Mouse (Mus musculus) layer of hippocampus, postnatal 36 days (tissue): ENCODE data around the gene Mesd. TPM values are rescaled to one million over a fixed set of nuclear protein-coding genes. Genes with fewer than 3 reads are reported as not detected.

Source experiments
- DNase-seq, 2 experiments: peaks; one replicate each; pipeline ENCODE4 v3.0.0; 2022
- total RNA-seq, 2 experiments: library from RNA; stranded (reverse); gene quantifications; 2 replicates each; pipeline ENCODE4 v1.2.3; 2021

Gene Mesd
- 10 to 100 TPM; 57.7 to 76.4 TPM for total RNA-seq

DNA sequence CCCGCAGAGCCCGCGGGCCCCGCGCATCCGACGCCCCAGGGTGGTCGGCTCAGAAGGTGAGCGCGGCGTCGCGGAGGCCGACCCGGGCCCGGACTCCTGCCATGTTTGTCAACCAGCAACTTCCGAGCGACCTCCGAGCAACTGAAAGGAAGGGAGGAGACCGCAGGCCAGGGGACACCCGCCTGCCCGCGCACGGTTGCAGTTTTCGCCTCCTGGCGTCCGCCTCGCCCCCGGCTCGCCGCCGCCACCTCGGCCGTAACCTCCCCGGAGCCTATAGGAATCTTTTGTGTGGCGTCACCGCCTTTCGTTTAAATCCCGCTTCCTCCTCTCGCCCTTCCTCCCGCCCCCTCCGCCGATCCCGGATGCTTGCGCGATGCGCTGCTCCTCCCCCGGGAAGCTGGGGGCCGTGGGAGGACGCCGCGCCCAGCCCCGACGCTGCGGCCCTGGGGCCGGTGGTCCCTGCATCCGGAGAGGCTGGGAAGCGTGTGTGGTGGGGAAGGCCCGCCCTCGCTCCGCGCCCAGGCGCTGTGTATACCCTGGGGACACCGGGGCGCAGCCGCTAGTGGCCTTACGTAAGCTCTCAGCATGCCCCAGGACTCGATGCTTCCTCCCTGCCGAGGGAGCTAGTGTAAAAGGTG, at the start of gene Mesd, which contains the start of gene Tlnrd1:
Mesd (plus strand) TSS at position 446 of the 638 bp plus-strand sequence.
Tlnrd1 (minus strand) TSS at position 285 of the 638 bp plus-strand sequence.
- peak; percentile 90 to 91 for DNase-seq

DNA sequence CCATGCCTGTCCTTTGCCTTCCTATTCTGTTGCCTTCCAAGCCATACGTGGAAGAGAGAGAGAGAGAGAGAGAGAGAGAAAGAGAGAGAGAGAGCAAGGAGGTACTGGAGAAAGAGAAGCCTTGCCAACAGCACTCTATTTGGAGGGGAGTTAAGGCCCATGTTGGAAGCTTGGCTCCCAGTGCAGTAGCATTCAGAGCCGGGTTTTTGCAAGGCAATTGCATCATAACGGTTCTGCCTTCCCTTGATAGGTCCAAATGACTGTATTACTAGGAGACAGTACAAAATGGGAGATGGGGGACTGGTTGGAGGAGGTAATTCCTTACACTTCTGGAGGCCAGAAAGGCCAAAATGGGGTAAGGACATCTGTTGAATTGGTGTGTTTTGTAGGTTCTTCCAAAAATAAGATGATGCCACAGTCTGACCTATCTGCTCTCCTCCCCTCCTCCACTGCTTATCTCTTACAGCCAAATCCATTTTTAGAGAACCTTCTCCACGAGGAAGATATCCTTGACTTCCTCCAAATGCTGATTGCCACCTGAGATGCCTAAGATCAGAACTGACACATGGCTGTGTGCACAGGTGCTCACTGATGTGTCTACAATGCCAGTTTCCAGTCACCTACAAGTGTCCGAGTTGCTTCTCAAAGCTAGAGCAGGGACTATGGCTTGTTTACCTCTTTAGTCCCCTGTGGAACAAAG, 45.6 kb upstream of the Mesd start:
- no peak for DNase-seq

DNA sequence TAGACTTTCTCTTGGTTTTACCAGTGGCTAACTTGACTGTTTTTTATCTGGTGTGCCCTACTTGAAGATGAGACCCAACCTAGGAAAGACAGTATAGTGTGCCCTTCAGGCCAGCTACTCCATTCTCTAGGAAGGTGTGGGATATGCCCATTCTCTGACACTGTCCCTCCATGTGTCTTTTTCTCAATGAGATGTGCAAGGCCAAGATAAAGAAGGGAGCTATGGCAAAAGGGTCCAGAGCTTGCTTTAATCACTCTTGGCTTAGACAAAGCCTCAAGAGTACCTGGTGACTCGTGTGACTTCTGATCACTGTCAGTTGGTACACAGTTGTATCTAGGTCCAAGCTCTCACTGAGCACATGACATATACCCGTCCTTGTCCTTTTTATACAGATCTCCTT, 44.2 kb upstream of the Mesd start:
- DNase-seq, result no peak

DNA sequence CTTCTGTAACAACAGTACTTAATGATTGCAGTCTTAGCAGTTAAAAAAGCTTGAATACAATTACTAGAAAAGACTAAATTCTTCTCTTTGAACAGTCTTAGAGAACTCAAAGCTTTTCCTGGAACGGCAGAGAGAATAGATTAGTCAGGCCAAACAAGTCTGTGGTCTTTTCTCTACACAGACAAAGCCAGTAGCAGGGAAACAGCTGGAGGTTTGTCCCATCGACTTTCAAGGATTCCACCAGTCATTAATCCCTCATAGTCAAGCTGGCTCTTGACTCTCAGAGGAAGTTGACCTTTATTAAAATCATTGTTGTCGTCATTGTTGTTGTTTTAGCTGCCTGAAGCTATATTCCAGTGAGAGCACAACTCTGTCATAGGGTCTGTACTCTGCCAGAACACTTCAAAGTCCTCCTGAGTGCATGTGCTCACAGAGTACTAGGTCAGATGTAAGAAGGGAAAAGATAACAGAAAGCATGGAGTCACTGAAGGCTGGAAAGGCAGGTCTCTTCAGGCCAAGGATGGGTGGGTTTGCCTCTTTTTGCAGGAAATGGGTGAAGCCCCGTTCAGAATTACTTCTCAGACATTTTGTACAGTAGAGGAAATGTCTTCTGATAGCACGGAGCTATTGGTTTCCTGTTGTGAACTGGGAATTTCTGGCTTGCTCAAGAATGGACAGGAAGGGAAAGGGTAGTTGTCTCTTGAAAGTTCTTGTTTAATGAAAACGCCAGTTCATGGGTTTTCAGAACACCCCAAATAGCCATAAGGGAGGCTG, 41.6 kb upstream of the Mesd start:
- no peak for DNase-seq

DNA sequence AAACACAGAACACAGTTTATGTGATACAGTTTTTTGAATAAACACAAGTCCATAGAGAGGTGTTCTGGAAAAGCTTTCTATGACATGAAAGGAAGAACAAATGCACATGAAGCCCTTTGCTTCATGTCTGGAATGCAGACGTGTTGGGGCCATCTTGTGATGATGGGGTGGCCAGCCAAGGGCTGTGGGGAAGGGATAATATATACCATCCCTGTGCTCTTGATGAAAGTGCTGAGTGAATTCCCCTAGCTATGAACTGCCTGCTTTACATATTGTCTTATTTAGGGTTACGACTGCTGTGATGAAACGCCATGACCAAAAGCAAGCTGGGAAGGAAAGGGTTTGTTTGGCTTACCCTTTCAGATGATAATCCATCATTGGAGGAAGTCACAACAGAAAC, 39.5 kb upstream of the Mesd start:
- no peak for DNase-seq

DNA sequence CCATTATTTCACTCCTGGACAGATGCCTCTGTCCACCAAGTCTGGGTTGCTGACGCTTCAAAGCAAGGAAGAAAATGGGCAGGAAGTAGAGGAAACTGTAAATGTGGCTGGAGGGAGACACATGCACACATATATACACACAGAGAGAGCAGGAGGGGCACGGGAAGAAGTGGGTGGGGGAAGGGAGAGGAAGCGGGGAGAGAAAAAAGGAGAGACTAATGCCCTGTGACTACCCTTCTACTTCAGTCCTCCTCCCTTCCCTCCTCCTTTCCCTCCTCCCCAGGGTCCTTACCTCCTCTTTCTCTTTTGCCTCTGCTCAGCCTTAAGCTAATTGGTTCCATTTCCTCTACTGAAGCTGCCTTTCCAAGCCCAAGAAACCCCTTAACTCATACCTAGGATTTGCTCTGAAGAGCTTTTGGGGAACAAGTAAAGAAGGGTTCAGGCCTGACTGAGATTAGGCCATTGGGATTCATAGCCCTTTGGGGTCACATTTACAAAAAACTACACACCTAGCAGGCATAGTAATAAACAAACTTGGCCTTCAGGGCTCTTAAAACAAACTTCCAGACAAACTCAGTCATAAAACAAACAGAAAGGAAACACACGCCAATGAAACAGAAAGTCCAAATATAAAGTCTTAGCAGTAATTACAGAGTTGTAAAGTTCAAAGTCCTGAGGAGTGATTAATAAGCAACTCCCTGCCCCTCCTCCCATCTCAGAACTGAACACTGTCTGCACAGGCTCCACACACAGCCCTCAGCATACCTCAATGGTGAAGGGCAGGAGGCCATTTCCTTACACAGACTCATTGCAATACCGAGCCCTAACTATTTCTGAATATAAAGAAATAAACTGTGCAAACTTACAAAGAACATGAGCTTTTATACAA, 36.8 kb upstream of the Mesd start:
- no peak for DNase-seq

DNA sequence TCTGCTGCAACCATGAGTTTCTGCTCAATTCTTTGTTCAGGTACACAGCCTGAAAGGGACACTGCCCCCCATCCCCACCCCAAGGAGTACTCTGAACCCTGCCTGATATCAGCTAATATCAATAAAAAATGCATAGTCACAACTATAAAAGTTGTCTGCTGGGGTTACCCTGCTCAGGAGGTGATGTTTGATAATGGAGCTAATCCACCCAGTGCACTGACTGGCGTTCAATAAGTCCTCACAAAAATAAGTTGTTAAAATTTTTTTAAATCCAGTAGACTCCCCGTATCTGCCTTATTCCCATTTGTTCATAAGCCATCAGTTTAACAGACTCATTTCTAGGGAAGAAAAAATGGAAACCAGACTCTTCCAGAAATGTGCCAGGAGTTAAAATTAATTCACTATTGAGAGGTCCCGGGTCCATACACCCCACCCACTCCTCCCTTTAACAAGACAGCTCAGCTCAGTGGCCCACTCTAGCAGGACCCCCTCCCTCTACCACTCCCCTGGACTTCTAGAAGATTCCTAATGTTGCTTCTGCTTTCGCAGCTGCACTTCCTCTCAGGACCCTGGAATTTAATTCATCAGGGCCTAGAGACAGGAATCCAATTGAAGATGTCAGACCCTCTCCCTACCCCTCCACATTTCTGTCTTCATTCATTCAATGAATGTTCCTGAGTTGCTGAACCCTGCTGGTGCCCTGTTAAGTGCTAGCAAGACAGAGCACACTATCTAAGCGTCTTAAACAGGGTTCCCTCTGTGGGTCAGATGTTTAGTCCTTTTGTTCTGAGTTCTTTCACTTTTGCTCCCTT, 32.5 kb upstream of the Mesd start:
- no peak for DNase-seq

DNA sequence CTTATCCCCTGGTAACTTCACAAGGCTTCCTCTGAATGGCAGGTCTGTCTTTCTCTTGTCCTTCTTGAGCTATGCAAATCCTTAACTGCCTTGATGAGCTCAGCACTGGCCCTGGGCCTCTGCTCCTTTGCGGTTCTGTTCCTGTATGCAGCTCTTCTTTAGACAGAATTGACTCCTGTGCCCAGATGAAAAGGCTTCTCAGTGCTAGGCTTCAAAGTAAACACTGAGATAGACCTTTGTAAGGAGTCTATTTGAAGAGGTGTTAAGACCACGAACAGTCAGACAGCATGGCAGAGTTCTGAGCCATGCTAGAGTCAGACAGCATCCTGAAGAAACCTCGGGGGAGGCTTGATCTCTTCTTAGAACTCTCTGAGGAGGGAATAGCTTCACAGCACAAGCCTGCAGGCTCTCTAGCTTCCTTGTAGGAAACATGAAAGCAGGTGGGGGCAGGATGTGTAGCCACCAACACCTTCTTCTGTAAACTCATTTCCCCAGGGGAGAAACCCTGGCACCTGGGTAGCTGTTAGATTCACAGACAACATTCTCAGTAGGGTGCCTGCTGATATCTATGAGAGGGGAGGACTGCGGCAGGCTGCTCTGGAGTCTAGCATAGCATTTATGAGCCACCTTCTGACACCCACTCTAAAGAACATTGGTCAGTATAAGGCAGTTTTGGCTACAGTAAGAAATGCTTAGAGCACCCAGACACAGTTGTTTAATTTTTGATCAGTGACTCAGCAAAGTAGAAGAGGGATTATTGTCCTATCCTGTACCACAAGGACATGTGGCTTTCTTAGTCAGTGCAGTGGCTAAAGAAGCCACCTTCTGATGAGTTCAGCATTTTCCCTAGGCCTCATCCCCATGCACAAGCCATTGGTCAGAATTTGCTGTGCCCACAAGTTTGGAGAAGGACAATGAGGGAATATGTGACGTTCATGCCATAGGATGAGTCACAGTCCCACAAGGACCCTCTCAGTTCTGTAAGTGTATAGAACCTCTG, 31.6 kb upstream of the Mesd start:
- no peak for DNase-seq

DNA sequence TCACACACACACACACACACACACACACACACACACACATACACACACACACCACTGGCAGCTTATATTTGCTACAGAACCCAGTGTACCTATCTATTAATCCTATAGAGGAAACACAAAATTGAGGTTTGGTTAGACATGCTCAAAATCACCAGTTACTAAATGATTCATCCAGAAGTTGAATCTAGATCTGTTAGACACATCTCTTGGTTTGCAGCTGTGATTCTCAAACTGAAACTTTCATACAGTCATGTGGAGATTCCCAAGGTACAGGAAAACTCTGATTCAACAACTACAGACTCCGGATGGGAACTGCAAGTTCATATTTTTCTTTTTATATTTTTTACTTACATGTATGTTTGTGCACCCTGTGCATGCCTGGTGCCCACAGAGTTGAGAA, 29.1 kb upstream of the Mesd start:
- DNase-seq, result no peak

DNA sequence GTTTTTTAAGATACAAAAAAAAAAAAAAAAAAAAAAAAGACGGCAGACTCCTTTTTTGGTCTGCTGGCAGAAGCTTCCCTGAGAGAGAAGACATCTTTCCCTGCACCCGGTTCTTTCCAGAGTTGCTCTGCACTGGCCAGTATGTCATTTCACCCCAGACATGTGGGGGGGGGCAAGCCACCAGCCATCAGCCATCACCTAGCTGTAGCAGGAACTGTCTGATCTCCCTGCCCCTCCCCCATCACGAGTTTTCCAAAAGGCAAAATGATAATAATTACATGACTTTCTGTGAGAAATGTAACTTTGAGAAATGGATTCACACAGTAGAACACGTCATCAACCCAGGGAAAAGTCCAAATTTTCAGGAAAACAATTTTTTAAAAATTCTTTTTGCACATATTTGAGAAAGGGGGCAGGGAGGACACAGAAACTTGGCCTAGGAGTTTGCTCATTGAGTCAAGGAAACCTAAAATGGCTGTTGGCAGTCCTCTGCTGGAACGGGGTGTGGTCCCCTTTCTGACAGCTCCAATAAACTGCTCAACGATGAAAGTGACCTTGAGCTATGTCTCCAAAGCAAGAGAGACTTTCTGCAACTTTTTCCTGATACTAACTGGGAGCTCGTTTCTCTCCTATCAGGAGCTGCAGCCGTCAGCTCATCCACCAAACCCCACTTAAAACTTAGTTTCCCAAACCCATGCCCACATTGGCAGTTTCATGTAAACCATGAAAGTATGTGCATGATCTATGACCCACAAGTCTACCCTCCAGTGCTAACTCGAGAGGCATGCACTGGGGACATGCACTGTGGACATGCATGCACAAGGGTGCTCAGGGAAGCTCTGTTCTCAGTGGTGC, 27.7 kb upstream of the Mesd start:
- DNase-seq, result no peak

DNA sequence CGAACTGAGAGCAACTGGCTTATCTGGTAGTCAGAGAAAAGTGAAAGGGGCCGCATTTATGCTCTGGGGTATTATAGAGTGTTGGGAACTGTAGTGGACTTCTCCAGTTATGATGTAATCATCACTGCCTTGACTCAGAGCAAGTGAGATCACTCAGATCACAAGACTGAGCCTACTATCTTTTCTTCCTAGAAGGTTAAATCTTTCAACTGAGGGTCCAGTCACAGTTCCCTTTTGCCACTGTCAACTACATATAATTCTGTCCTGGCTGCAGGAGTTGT, 27.1 kb upstream of the Mesd start:
- no peak for DNase-seq

DNA sequence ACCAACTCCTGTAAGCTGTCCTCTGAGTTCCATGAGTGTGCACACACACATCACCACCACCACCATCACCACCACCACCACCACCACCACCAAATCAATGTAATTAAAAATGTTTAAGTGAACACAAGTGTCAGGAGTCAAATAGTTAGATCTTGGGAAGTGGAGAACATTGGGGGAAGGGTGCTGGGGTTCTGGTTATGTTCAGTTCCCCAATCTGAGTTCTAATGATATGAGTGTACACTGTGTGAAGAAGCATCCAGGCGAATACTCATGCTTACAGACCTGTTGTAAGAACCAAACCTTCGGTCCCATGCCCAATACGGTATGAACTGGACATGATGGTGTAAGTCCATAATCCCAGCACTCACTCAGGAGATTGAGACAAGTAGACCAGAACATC, 26.3 kb upstream of the Mesd start:
- DNase-seq, result no peak

DNA sequence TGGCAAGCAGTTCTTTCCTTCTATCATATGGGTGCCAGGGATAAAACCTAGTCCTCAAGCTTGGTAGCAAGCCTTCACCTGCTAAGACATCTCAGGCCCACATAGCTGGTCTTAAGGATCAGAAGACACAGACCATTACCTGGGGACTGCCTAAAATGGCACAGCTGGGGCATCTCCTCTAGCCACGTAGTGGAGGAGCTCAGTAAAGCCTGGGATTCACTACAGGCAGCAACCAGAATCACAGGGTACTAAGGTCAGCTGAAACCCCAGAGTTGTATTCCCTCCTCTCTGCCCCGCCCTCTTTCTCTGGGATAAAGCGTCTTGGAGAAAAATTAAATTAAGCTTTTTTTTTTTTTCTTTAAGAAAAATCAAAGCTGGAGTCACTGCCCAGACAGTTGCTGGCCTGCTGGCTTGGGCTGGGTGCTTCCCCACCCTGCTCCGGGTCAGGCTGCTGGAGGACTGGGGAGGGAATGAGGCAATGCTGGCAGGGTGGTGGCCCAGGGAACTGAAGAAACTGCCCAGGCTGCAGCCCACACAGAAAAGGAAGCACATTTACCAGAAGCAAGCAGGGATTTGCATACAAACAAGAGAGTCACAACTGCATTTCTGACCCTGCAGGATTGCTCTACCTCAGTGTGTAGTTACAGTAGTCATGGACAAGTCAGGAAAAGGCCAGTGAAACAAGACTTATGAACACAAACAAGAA, 24.7 kb upstream of the Mesd start:
- no peak for DNase-seq

DNA sequence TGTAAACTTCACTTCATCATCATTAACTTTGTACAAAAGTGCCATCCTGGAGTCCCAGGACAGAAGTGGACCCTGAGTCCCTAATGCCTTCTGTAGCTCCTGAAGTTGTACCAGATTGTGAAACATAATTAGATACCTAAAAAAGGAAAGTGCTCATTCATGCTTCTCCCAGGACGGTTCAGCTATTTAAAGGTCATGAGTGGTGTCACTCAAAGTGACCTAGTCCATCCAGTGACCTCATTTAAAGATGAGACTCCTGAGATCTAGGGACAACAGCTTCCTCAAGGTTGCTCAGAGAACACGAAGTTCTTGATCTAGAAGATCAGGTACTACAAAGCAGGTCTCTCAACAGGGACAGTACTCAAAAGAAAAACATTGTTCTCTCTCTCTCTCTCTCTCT, 20.7 kb upstream of the Mesd start:
- no peak for DNase-seq

DNA sequence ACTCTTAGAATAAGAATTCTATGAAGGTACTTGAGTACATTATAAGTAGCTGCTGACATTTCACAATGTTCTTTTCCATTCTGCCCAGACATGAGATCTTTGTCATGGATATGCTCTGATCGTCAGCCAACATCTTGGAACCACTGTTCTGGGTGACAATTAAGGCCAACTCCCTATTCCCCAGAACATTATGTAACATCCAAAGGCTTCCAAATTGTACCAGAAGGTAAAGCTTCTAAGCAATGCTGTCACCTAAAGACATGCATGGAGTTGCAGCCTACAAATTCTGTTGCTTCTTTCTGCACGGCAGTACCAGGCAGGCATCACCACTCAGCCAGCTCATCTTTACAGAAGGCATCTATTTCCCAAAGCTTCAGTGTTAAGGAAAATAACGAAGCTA, 16.1 kb upstream of the Mesd start:
- no peak for DNase-seq

DNA sequence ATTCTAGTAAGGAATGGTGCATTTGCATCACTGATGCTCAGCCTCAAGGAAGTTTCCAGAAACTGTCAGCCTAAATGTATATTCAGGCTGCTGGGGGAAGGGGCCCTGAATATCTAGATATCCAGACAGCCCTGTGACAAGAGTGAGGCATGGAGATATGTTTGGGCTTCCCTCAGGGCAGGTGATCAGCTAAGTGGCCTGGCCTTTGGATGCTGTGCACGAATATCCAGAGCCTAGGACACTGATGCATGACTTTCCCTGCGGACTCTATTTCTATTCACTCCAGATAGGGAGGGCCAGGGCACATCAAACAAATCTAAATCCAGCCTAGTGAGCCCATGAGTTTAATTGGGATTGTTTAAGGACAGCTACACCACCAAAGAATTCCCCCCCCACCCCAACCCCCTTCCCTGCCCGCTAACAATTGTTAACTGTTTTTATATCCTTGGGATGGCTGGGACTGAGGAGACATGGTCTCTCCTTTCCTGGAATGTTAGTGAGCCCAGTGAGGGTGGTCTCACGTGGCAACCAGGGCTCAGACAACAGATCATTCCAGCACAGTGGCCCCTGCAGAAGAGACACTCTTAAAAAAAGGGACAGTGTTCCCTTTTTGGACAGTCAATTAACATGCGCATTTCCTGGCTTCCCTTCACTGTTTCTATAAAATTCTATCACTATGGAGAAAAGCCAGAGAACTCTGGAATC, 14.3 kb upstream of the Mesd start:
- DNase-seq, result no peak

DNA sequence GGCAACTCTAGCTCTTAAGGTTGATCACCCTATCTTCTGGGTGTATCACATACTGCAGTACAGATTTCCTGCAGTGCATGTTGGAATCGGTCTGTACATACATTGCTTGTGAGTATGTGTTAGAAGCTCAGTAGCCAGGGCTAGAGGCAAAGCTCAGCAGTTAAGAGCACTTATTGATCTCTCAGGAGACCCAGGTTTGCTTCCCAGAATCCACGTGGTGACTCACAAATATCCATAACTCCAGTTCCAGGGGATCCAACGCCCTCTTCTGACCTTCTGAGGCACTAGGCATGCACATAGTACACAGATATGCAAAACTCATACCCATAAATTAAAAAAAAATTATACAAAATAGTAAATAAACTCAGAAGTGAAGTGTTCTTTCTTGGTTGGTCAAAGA, 7.2 kb upstream of the Mesd start:
- DNase-seq, result no peak
